Mouse (Mus musculus): ENCODE results near the gene S100a1. TPM values are rescaled to one million over a fixed set of nuclear protein-coding genes. Genes with fewer than 3 reads are reported as not detected.

Gene S100a1
- polyA plus RNA-seq, 1 experiment from 2014 or later = 45.3 TPM

DNA sequence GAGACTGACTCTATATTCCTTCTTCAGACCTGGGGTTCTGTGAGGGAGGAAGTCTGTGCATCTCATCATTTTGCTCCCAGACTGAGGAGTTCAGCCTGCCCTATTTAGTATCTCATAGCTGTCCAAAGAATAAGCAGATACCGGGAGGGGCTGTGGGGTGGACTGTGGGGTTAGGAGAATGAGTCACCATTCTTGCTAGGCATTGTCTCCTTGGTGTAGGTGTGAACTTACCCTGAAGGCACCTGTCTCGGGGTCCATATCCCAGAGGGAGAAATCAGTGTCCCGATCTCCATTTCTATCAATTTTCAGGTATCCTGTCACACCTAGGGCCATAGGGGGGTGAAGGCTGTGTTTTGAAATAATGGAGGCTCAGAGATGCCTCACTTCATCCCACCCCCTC lies 52.3 kb downstream of the S100a1 start:
- ATAC-seq (ENCODE audit: borderline replicate concordance, extremely low read depth, low FRiP score, low TSS enrichment) = no peak
- H3K36me3 ChIP-seq = no peaks in the 10 kb centered on the region
- 75% methylated on average over 3 of the region's 3 CpGs for WGBS
- H3K27ac ChIP-seq = no peak overlapping the region
- H3K4me1 ChIP-seq = peaks cover 24% of the 10 kb centered on the region
- H3K27me3 ChIP-seq = peaks cover 25% of the 10 kb centered on the region
- no peak overlapping the region for H3K9ac ChIP-seq
- H3K4me3 ChIP-seq = no peak overlapping the region
- H3K9me3 ChIP-seq = no peaks in the 10 kb centered on the region
- H3K4me2 ChIP-seq = no peak overlapping the region

Other genes starting within 250 kb of the S100a1 start
- 3.4 and 4.8 TPM in 2 replicates for gene Dennd4b, start 249.2 kb downstream of the S100a1 start, polyA plus RNA-seq (2015; fragmentation: Nextera tagmentation; extraction: Ambion mirVana)
- gene Gatad2b, start 221.2 kb downstream of the S100a1 start, polyA plus RNA-seq (2015; fragmentation: Nextera tagmentation; extraction: Ambion mirVana) = 10.6 and 11.7 TPM in 2 replicates
- gene Slc27a3, start 124.5 kb downstream of the S100a1 start, polyA plus RNA-seq (2015; fragmentation: Nextera tagmentation; extraction: Ambion mirVana) = 25.7 and 25.8 TPM in 2 replicates
- gene Ints3, start 80.8 kb downstream of the S100a1 start, polyA plus RNA-seq (2015; fragmentation: Nextera tagmentation; extraction: Ambion mirVana) = 30.8 and 33.3 TPM in 2 replicates
- gene Npr1, start 48.5 kb downstream of the S100a1 start, polyA plus RNA-seq (2015; fragmentation: Nextera tagmentation; extraction: Ambion mirVana) = 17.3 and 21.0 TPM in 2 replicates
- gene Ilf2, start 38.3 kb downstream of the S100a1 start, polyA plus RNA-seq (2015; fragmentation: Nextera tagmentation; extraction: Ambion mirVana) = 208 and 219 TPM in 2 replicates
- gene Snapin, start 23.4 kb downstream of the S100a1 start, polyA plus RNA-seq (2015; fragmentation: Nextera tagmentation; extraction: Ambion mirVana) = 77.3 and 85.6 TPM in 2 replicates
- 154 TPM in 2 replicates for gene Chtop, start 4.9 kb downstream of the S100a1 start, polyA plus RNA-seq (2015; fragmentation: Nextera tagmentation; extraction: Ambion mirVana)
- 43.9 and 44.6 TPM in 2 replicates for gene S100a13, start within 50 bp of the S100a1 start, polyA plus RNA-seq (2015; fragmentation: Nextera tagmentation; extraction: Ambion mirVana)
- gene S100a14, start 12.5 kb upstream of the S100a1 start, polyA plus RNA-seq (2015; fragmentation: Nextera tagmentation; extraction: Ambion mirVana) = 7.9 and 12.6 TPM in 2 replicates
- 217 and 233 TPM in 2 replicates for gene S100a16, start 22.9 kb upstream of the S100a1 start, polyA plus RNA-seq (2015; fragmentation: Nextera tagmentation; extraction: Ambion mirVana)
- 0.20 and 0.65 TPM in 2 replicates for gene S100a3, start 46.2 kb upstream of the S100a1 start, polyA plus RNA-seq (2015; fragmentation: Nextera tagmentation; extraction: Ambion mirVana)
- gene S100a2, start 75.9 kb upstream of the S100a1 start, polyA plus RNA-seq (2015; fragmentation: Nextera tagmentation; extraction: Ambion mirVana) = not detected in 2 replicates
- gene Gm42674, start 87.5 kb upstream of the S100a1 start, polyA plus RNA-seq (2015; fragmentation: Nextera tagmentation; extraction: Ambion mirVana) = not detected in 2 replicates
- gene S100a4, start 89.4 kb upstream of the S100a1 start, polyA plus RNA-seq (2015; fragmentation: Nextera tagmentation; extraction: Ambion mirVana) = 6.0 and 8.9 TPM in 2 replicates
- gene S100a5, start 94.1 kb upstream of the S100a1 start, polyA plus RNA-seq (2015; fragmentation: Nextera tagmentation; extraction: Ambion mirVana) = not detected in 2 replicates
- 148 and 158 TPM in 2 replicates for gene S100a6, start 98.5 kb upstream of the S100a1 start, polyA plus RNA-seq (2015; fragmentation: Nextera tagmentation; extraction: Ambion mirVana)
- 0.11 and 0.16 TPM in 2 replicates for gene S100a7a, start 139.6 kb upstream of the S100a1 start, polyA plus RNA-seq (2015; fragmentation: Nextera tagmentation; extraction: Ambion mirVana)
- gene S100a8, start 154.6 kb upstream of the S100a1 start, polyA plus RNA-seq (2015; fragmentation: Nextera tagmentation; extraction: Ambion mirVana) = 20.9 and 28.2 TPM in 2 replicates
- 10.8 and 13.2 TPM in 2 replicates for gene S100a9, start 181.3 kb upstream of the S100a1 start, polyA plus RNA-seq (2015; fragmentation: Nextera tagmentation; extraction: Ambion mirVana)
- gene Pglyrp4, start 212.5 kb upstream of the S100a1 start, polyA plus RNA-seq (2015; fragmentation: Nextera tagmentation; extraction: Ambion mirVana) = not detected in 2 replicates

All from lung, embryonic 15.5 days (tissue).